Mouse (Mus musculus): ENCODE data around the gene Prss34.

Prss34 gene

DNA sequence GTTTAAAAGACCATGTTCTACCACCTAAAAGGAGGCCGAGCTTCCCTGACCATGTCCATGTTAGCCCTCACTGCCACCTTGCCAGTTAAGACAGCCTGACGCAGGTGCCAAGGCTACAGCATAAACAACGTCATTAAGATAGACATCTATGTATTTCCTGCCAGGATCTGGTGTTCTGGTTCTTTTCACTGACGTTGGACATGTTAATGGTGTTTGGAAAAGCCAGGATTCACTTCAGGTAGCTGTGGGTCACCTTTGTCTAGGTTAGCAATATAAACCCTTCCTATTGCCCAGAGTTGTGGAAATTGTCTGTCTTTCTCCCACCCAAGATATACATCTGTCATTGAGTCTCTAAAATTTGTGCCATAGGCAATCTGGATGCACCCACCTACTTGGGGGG, 10.2 kb downstream of the Prss34 start, which contains the start of gene Prss28:
Gene Prss28 (plus strand): TSS at position 301 of the 400 bp plus-strand sequence.
- DNase-seq (ENCODE audit: low read depth, low spot score): no peak

DNA sequence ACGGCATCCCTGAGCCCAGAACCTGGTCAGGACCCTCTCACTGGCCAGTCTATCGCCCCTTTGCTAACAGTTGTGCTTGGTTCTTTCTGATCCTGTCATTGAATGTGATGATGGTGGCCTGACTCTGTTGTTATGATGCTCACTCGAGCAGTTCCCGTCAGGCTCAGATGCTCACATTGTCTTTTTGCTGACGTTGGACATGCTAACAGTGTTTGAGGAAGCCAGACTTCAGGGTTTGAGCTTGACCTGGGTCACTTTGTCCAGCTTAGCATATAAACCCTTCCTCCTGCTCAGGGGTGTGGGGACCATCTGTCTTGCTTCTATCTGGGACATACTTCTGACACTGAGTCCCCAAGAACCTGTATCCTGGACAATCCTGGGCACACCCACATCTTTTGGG, 20.2 kb downstream of the Prss34 start, which contains the start of gene Prss29:
Gene Prss29 (plus strand): TSS at position 301 of the 400 bp plus-strand sequence.
- DNase-seq (ENCODE audit: low read depth, low spot score): no peak

GRCm38 (mm10) chr17:25320819-25321218, 22.6 kb downstream of the Prss34 start:
- DNase-seq (ENCODE audit: low read depth, low spot score): no peak

DNA sequence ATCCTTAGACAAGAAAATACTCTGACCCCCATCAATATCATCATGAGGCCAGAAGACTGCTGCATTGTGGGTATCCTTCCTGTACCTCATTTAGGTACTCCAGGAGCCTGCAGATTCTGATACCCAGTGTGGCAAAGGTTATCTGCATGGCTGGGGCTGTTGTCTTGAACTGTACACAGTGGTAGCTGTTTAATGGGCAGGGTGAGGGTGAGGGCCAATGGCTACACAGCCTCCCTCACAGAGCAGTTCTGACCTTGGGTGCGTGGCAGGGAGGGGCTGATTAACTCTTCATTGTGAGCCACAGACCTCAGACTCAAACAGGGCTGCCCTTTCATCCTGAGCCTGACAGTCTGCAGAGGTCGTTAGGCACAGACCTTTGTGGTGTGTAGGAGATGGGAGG, 24.7 kb downstream of the Prss34 start:
- DNase-seq (ENCODE audit: low read depth, low spot score): no peak

DNA sequence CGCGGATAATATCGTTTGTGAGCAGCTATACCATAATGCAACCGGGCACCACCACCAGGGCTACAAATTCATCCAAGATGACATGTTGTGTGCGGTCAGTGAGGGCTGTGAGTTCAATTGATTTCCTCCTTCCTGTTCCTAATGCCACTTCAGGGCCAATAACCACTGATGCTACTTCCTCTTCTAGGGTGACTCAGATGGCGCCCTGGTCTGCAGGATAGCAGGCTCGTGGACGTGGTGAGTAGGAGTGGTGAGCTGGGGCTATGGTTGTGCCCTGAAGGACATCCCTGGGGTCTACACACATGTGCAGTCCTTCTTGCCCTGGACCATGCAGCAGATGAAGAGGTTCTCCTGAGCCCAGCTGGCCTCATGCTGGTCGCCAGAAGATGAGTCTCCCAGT, 34.1 kb downstream of the Prss34 start:
- no peak for DNase-seq (ENCODE audit: low read depth, low spot score)

GRCm38 (mm10) chr17:25333943-25334342, 35.7 kb downstream of the Prss34 start:
- peak; percentile 40 for DNase-seq (ENCODE audit: low read depth, low spot score)

DNA sequence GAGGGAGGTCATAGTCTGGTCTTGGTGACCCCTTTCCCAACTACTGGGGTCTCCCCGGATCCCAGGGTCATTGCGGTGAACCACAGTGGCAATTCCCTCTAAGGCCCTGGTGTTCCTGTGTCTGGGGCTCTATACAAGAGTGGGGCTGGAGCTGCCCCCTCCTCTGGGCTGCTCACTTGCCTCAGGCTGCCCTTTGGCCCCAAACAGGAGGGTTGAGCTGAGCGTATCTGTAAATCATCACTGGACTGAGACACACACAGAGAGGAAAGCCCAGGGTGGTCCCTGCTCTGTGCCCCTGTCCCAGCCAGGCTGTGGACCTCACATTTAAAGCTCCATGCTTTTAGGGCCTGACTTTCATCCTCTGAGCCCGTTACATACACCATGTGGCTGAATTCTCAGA, 40.0 kb downstream of the Prss34 start:
- DNase-seq (ENCODE audit: low read depth, low spot score): no peak

- DNase-seq (ENCODE audit: low read depth, low spot score): no peak
These were observed 41.8 kb downstream of the Prss34 start for GRCm38 (mm10) chr17:25340003-25340402.

GRCm38 (mm10) chr17:25341490-25341889, 43.3 kb downstream of the Prss34 start:
- no peak for DNase-seq (ENCODE audit: low read depth, low spot score)

DNA sequence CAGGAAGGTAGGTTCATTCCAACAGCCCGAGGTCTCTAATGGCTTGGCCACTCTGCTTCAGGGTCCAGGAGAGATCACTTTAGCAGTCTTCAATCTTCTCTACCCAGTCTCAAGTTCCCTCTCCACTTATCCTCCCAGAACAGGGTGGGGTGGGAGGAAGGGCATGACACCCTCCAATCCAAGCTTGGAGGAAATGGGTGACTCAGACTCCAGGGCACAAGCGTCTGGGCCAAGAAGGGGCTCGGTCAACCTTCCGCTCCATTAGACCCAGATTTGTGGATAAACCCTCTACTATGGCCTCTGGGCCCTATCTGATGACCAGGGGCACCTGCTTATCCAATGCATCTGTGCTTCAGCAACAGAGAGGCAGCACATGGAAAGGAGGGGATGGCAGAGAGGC, 47.3 kb downstream of the Prss34 start, which contains the start of gene Tpsab1:
Gene Tpsab1 (minus strand): TSS at position 101 of the 400 bp plus-strand sequence.
- no peak for DNase-seq (ENCODE audit: low read depth, low spot score)
